Mouse (Mus musculus): ENCODE measurements around the gene Hopx. TPM values are rescaled to one million over a fixed set of nuclear protein-coding genes. Genes with fewer than 3 reads are reported as not detected.

Hopx gene
- polyA plus RNA-seq, 1 experiment from 2014 or later: 2.4 TPM

GRCm38 (mm10) chr5:77113773-77114172, 1.1 kb downstream of the Hopx start:
- no peak overlapping the region for H3K9ac ChIP-seq
- H3K36me3 ChIP-seq (ENCODE audit: insufficient read depth): no peaks in the 10 kb centered on the region
- H3K27ac ChIP-seq (ENCODE audit: low read depth): no peak overlapping the region
- 0 out of 2 replicates have a peak, but pooled peaks cover 4% of the 10 kb centered on the region for H3K4me1 ChIP-seq (ENCODE audit: insufficient read depth)
- ATAC-seq (ENCODE audit: insufficient read depth): no peak
- DNase-seq: no peak
- no peaks in the 10 kb centered on the region for H3K9me3 ChIP-seq (ENCODE audit: low read depth, low read length)
- no peaks in the 10 kb centered on the region for H3K27me3 ChIP-seq (ENCODE audit: insufficient read depth, low read length)
- 55% methylated on average over 3 of the region's 3 CpGs for WGBS
- no peak overlapping the region for H3K4me2 ChIP-seq
- H3K4me3 ChIP-seq (ENCODE audit: low read depth, low read length): no peak overlapping the region
- no peak for TF ChIP-seq CTCF (IDR thresholded peaks at IDR 0.05; ENCODE audit: low read depth)

GRCm38 (mm10) chr5:77112066-77112465, 2.9 kb downstream of the Hopx start:
- no peak for TF ChIP-seq CTCF (IDR thresholded peaks at IDR 0.05; ENCODE audit: low read depth)
- Histone ChIP-seq H3K9me3 (ENCODE audit: low read depth, low read length) (no peaks in the 10 kb centered on the region), H3K36me3 (ENCODE audit: insufficient read depth) (no peaks in the 10 kb centered on the region), H3K4me2 (no peak overlapping the region), H3K4me1 (ENCODE audit: insufficient read depth) (0 out of 2 replicates have a peak, but pooled peaks cover 4% of the 10 kb centered on the region), H3K9ac (no peak overlapping the region), H3K4me3 (ENCODE audit: low read depth, low read length) (no peak overlapping the region), H3K27me3 (ENCODE audit: insufficient read depth, low read length) (no peaks in the 10 kb centered on the region), H3K27ac (ENCODE audit: low read depth) (no peak overlapping the region)
- WGBS: 45% methylated on average over 2 of the region's 2 CpGs
- DNase-seq: no peak
- no peak for ATAC-seq (ENCODE audit: insufficient read depth)

DNA sequence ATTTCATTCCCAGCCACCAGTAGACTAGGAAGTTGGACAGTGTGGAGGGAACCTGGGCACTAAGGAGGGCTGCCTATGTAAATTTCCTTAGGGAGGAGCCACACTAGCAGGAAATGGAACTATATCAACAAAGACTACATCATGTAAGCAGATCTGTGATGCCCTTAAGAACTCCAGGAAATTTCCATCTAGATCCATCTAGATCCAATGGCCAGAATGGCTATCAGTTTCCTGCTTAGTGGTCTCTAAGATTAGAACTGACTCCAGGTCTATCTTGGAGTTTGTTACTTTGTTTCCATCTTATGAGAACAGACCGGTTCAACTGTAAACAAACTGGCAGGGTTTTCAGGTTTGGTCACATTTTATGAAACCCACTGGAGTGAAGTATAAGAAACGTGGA, 5.1 kb downstream of the Hopx start:
- no peak for ATAC-seq (ENCODE audit: insufficient read depth)
- Histone ChIP-seq H3K27ac (ENCODE audit: low read depth) (no peak overlapping the region), H3K36me3 (ENCODE audit: insufficient read depth) (no peaks in the 10 kb centered on the region), H3K9ac (no peak overlapping the region), H3K4me3 (ENCODE audit: low read depth, low read length) (no peak overlapping the region), H3K9me3 (ENCODE audit: low read depth, low read length) (no peaks in the 10 kb centered on the region), H3K4me2 (no peak overlapping the region), H3K4me1 (ENCODE audit: insufficient read depth) (0 out of 2 replicates have a peak, but pooled peaks cover 2% of the 10 kb centered on the region), H3K27me3 (ENCODE audit: insufficient read depth, low read length) (no peaks in the 10 kb centered on the region)
- WGBS: 51% methylated on average over 2 of the region's 2 CpGs
- DNase-seq: no peak
- no peak for TF ChIP-seq CTCF (IDR thresholded peaks at IDR 0.05; ENCODE audit: low read depth)

DNA sequence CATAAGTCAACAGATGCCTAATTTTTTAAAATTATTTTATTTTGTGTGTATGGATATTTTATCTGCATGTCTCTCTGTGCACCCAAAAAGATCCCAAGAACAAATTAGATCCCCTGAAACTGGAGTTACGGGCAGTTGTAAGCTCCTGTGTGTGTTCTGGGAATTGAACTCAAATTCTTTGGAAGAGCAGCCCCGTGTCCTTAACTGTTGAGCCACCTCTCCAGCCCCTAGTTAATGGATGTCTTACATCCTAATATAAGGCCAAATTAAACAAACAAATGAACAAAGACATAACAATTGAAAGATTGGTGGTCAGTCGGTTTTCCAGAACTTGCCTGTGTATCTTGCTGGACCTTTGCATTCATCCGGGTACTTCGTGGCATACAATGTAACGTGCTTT, 6.1 kb downstream of the Hopx start:
- 0 out of 2 replicates have a peak, but pooled peaks cover 2% of the 10 kb centered on the region for H3K4me1 ChIP-seq (ENCODE audit: insufficient read depth)
- DNase-seq: no peak
- TF ChIP-seq CTCF (IDR thresholded peaks at IDR 0.05; ENCODE audit: low read depth): no peak
- H3K9me3 ChIP-seq (ENCODE audit: low read depth, low read length): no peaks in the 10 kb centered on the region
- H3K36me3 ChIP-seq (ENCODE audit: insufficient read depth): no peaks in the 10 kb centered on the region
- WGBS: 88% methylated on average over 6 of the region's 6 CpGs
- no peak for ATAC-seq (ENCODE audit: insufficient read depth)
- no peak overlapping the region for H3K4me3 ChIP-seq (ENCODE audit: low read depth, low read length)
- H3K4me2 ChIP-seq: no peak overlapping the region
- no peak overlapping the region for H3K27ac ChIP-seq (ENCODE audit: low read depth)
- no peak overlapping the region for H3K9ac ChIP-seq
- no peaks in the 10 kb centered on the region for H3K27me3 ChIP-seq (ENCODE audit: insufficient read depth, low read length)

DNA sequence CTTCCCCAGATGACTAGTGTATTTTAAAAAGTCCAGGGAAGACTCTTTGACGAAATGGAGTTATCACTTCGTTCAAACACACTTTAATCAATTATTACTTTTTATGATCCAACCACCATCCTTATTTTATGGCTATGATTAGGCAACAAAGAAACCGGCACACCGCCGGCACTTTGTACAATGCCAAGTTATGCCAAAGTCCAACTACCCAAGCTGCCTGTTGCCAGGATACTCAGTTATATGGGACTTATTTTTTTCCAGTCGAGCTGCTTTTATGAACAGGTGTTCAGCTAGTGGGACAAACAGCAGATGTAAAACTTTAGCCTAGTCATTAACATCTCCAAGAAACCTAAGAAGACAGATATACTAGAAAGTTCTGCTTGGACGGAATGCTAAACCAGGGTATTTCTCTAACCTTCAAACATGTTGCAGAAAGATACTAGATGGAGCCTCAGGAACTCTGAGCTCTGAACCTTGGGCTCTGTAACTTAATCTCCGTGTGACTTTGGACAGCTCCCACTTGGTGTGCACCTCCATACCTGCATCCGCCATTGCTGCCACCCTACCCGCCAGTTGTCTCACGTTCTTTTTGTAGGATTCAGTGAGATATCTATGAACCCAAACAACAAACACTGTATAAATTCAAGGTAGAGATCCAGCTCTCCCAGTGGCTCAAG, 7.6 kb downstream of the Hopx start:
- Histone ChIP-seq H3K4me3 (ENCODE audit: low read depth, low read length) (no peak overlapping the region), H3K4me1 (ENCODE audit: insufficient read depth) (0 out of 2 replicates have a peak, but pooled peaks cover 2% of the 10 kb centered on the region), H3K36me3 (ENCODE audit: insufficient read depth) (no peaks in the 10 kb centered on the region), H3K9me3 (ENCODE audit: low read depth, low read length) (no peaks in the 10 kb centered on the region), H3K27me3 (ENCODE audit: insufficient read depth, low read length) (no peaks in the 10 kb centered on the region), H3K9ac (no peak overlapping the region), H3K27ac (ENCODE audit: low read depth) (no peak overlapping the region), H3K4me2 (no peak overlapping the region)
- no peak for ATAC-seq (ENCODE audit: insufficient read depth)
- 89% methylated on average over 11 of the region's 11 CpGs for WGBS
- no peak for TF ChIP-seq CTCF (IDR thresholded peaks at IDR 0.05; ENCODE audit: low read depth)
- no peak for DNase-seq

GRCm38 (mm10) chr5:77102522-77103365, 12.2 kb downstream of the Hopx start:
- no peak overlapping the region for H3K4me3 ChIP-seq (ENCODE audit: low read depth, low read length)
- H3K9me3 ChIP-seq (ENCODE audit: low read depth, low read length): no peaks in the 10 kb centered on the region
- H3K36me3 ChIP-seq (ENCODE audit: insufficient read depth): no peaks in the 10 kb centered on the region
- no peak for TF ChIP-seq CTCF (IDR thresholded peaks at IDR 0.05; ENCODE audit: low read depth)
- DNase-seq: peak; percentile 61
- H3K4me1 ChIP-seq (ENCODE audit: insufficient read depth): peaks cover 2% of the 10 kb centered on the region; the same call in 1 of the 2 replicates
- peak; percentile 56; the same call in 1 of the 2 replicates for ATAC-seq (ENCODE audit: insufficient read depth)
- H3K27ac ChIP-seq (ENCODE audit: low read depth): no peak overlapping the region
- no peak overlapping the region for H3K9ac ChIP-seq
- H3K27me3 ChIP-seq (ENCODE audit: insufficient read depth, low read length): no peaks in the 10 kb centered on the region
- 69% methylated on average over 15 of the region's 15 CpGs for WGBS
- H3K4me2 ChIP-seq: no peak overlapping the region

GRCm38 (mm10) chr5:77100691-77101090, 14.2 kb downstream of the Hopx start:
- Histone ChIP-seq H3K36me3 (ENCODE audit: insufficient read depth) (no peaks in the 10 kb centered on the region), H3K4me1 (ENCODE audit: insufficient read depth) (peaks cover 2% of the 10 kb centered on the region; the same call in 1 of the 2 replicates), H3K4me3 (ENCODE audit: low read depth, low read length) (no peak overlapping the region), H3K27ac (ENCODE audit: low read depth) (no peak overlapping the region), H3K4me2 (no peak overlapping the region), H3K27me3 (ENCODE audit: insufficient read depth, low read length) (no peaks in the 10 kb centered on the region), H3K9ac (no peak overlapping the region), H3K9me3 (ENCODE audit: low read depth, low read length) (no peaks in the 10 kb centered on the region)
- WGBS: 84% methylated on average over 6 of the region's 6 CpGs
- ATAC-seq (ENCODE audit: insufficient read depth) (no peak), DNase-seq (no peak)
- TF ChIP-seq CTCF (IDR thresholded peaks at IDR 0.05; ENCODE audit: low read depth): no peak
